Mouse (Mus musculus) liver, embryonic 18 days (tissue): ENCODE data around the gene Il1rapl2. TPM values are rescaled to one million over a fixed set of nuclear protein-coding genes. Genes with fewer than 3 reads are reported as not detected.

Experiments
- polyA plus RNA-seq: library from polyadenylated mRNA; depleted of rRNA; stranded (reverse); fragments of >200 nt; gene quantifications from 2 replicates; pipeline ENCODE4 v1.2.3, GENCODE M21; 2012; rRNA removed

Il1rapl2 gene
- not detected in 2 replicates for polyA plus RNA-seq

DNA sequence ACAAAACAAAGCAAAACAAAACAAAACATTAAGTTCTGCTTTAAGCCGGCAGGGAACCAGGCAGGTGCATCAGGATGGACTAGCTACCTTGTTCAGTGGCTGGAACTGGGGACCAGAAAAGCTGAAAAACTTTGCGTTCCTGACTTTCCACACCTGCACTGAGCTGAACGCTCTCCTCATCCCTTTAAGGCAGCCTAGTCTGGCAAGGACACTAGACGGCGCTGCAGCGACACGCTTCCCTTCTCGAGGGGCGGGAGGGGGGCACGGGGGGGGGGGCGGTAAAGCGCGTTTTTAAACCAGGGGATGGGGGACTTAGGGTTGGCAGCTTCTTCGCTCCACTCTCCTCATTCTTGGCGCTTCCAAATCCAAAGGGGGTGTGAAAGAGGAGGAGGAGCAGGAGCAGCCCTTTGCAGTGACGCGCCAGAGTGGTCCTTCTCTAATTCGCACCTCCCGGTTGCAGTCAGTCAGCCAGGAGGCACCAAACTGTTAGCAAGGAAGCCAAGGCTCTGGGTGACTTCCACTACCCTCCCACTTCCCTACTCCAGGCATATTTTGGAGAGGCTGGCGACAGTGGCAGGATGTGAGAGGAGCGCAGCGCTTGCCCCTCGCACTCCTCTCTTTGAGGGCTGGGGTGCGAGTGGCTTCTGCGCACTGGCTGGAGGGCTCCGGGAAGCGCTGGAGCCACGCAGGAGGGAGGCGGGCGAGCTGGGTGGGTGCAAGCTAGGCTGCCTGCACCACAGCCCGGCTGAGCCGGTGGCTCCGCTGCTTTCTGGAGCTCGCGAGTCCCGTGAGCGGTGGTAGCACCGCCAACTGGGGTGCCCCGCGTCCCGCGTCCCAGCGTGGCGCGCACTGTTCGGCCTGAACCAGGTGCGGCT, at the start of gene Il1rapl2:
Gene Il1rapl2, plus strand, starts transcription at position 288 of the 875 bp plus-strand sequence.

DNA sequence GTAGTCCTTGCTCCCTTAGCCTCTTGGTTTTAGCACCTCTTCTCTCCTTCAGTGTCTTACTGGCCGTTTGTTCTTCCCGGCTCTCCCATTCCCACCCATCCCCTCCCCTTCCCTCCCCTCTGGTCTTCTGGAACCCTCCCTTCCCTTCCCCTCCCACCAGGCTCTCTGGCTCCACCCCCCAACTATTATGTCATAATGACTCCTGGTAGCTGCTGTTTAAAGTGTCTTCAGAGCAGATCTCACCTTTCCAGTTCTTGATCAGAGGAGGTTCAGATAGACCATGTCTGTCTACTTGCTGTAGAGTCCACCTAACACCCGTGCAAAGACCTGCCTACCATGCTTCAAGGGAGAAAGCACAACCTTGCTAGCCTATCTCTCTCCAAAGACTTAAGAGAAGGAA, 639.1 kb downstream of the Il1rapl2 start, which contains the start of gene Tex13a:
Gene Tex13a, minus strand, starts transcription at position 101 of the 400 bp plus-strand sequence.

